Mouse (Mus musculus) mouse trophoblast stem cell (cell line): ENCODE data around the gene Chrne.

Source experiments
- in situ Hi-C, 2 experiments: fragments of 300-500 bp; cut with MseI, MboI; formaldehyde crosslinking; loops; 2 replicates in 1 of 2; 3 replicates in 1 of 2; pipeline ENCODE4 v1.15.1; 2025

Chrne gene

GRCm38 (mm10) chr11:70652029-70652883, 33.2 kb upstream of the Chrne start:
- in situ Hi-C loops, result no loop called here

GRCm38 (mm10) chr11:70651391-70651790, 32.4 kb upstream of the Chrne start:
- in situ Hi-C loops, result no loop called here

- in situ Hi-C loops, result no loop called here
These were observed 31.5 kb upstream of the Chrne start for GRCm38 (mm10) chr11:70650322-70651175.

- in situ Hi-C loops, result no loop called here
These were observed 30.2 kb upstream of the Chrne start for GRCm38 (mm10) chr11:70649185-70649734.

GRCm38 (mm10) chr11:70648512-70648911, 29.5 kb upstream of the Chrne start:
- in situ Hi-C loops, result no loop called here

- in situ Hi-C loops, result no loop called here
These were observed 28.9 kb upstream of the Chrne start for GRCm38 (mm10) chr11:70647716-70648420.

- in situ Hi-C loops, result no loop called here
These were observed 28.0 kb upstream of the Chrne start, which contains the start of the genes Rnf167 and Slc25a11 for GRCm38 (mm10) chr11:70646691-70647650. Rnf167 (plus strand) TSS chr11:70647235. Slc25a11 (minus strand) TSS chr11:70647479.

- in situ Hi-C loops, result no loop called here
These were observed 27.2 kb upstream of the Chrne start for GRCm38 (mm10) chr11:70646259-70646555.

GRCm38 (mm10) chr11:70645461-70646258, 26.6 kb upstream of the Chrne start:
- in situ Hi-C loops, result no loop called here

- in situ Hi-C loops, result no loop called here
These were observed 25.6 kb upstream of the Chrne start for GRCm38 (mm10) chr11:70644564-70645103.

GRCm38 (mm10) chr11:70643051-70643450, 24.0 kb upstream of the Chrne start:
- in situ Hi-C loops, result no loop called here

- in situ Hi-C loops, result no loop called here
These were observed 22.2 kb upstream of the Chrne start for GRCm38 (mm10) chr11:70641241-70641640.

GRCm38 (mm10) chr11:70639976-70640375, 21.0 kb upstream of the Chrne start:
- in situ Hi-C loops, result no loop called here

- in situ Hi-C loops, result no loop called here
These were observed 19.8 kb upstream of the Chrne start, which contains the start of gene Gp1ba for GRCm38 (mm10) chr11:70638714-70639278. Gp1ba (plus strand) TSS chr11:70639122.

- in situ Hi-C loops, result no loop called here
These were observed 19.3 kb upstream of the Chrne start for GRCm38 (mm10) chr11:70638293-70638692.

- in situ Hi-C loops, result no loop called here
These were observed 18.7 kb upstream of the Chrne start for GRCm38 (mm10) chr11:70637764-70638163.

- in situ Hi-C loops, result no loop called here
These were observed 16.6 kb upstream of the Chrne start for GRCm38 (mm10) chr11:70635601-70636000.

GRCm38 (mm10) chr11:70630129-70630528, 11.1 kb upstream of the Chrne start:
- in situ Hi-C loops, result no loop called here

- in situ Hi-C loops, result loop anchor here in 1 of 2 experiments (5.0 to 10.0 kb wide), 2 partner anchors 115 to 128 kb away; partner anchors contain the start of genes Gltpd2 and Vmo1
These were observed 10.5 kb upstream of the Chrne start for GRCm38 (mm10) chr11:70629557-70629956.
